Mouse (Mus musculus) liver, embryonic 13.5 days (tissue): ENCODE data around the gene Csad. TPM values are rescaled to one million over a fixed set of nuclear protein-coding genes. Genes with fewer than 3 reads are reported as not detected.
A peak's percentile ranks its signal among the peaks of the same experiment; 100 is the strongest.

Experiments used
- ATAC-seq: fragments of 200-750 bp; cut with Nextera tagmentation; 2 replicates; pipeline ENCODE4 v1.8.0; 2017; ENCODE audit warnings: low read depth, mild to moderate bottlenecking, moderate number of reproducible peaks, moderate library complexity
- DNase-seq: peaks from one replicate; pipeline ENCODE4 v3.0.0; 2022
- H3K27ac ChIP-seq: fragments of 300-500 bp; sonication (generic); 2 replicates; pipeline ENCODE4 v1.5.1; 2015; ENCODE audit warnings: moderate library complexity, mild to moderate bottlenecking, inconsistent platforms
- H3K27me3 ChIP-seq: fragments of 300-500 bp; sonication (generic); 2 replicates; pipeline ENCODE4 v1.6.1; 2015; ENCODE audit warnings: mild to moderate bottlenecking, inconsistent platforms
- H3K36me3 ChIP-seq: fragments of 300-500 bp; sonication (generic); 2 replicates; pipeline ENCODE4 v1.6.1; 2015; ENCODE audit warnings: mild to moderate bottlenecking, inconsistent platforms
- H3K4me1 ChIP-seq: fragments of 300-500 bp; sonication (generic); replicated peaks from 2 replicates; pipeline ENCODE4 v1.6.1; 2015; ENCODE audit warnings: inconsistent platforms
- H3K4me2 ChIP-seq: fragments of 300-500 bp; sonication (generic); 2 replicates; pipeline ENCODE4 v1.6.1; 2015; ENCODE audit warnings: inconsistent platforms, mild to moderate bottlenecking, moderate library complexity
- H3K4me3 ChIP-seq: fragments of 300-500 bp; sonication (generic); replicated peaks from 2 replicates; pipeline ENCODE4 v1.5.1; 2015; ENCODE audit warnings: mild to moderate bottlenecking, inconsistent platforms
- H3K9ac ChIP-seq: fragments of 300-500 bp; sonication (generic); 2 replicates; pipeline ENCODE4 v1.6.1; 2015; ENCODE audit warnings: mild to moderate bottlenecking, inconsistent platforms
- H3K9me3 ChIP-seq: fragments of 300-500 bp; sonication (generic); replicated peaks from 2 replicates; pipeline ENCODE4 v1.6.1; 2016; ENCODE audit warnings: inconsistent platforms
- WGBS: fragments of 180-500 bp; shearing (Covaris S2); methylation state at CpG from one replicate; pipeline ENCODE4 v1.1.7; 2015; ENCODE audit not compliant: insufficient replicate concordance; 5-methylcytosine and 5-hydroxymethylcytosine counted together
- polyA plus RNA-seq: library from polyadenylated mRNA; unstranded; fragments of >200 nt; fragmentation: Nextera tagmentation; extraction: Ambion mirVana; gene quantifications from 2 replicates; pipeline ENCODE4 v1.2.1, GENCODE M21; 2015

Csad gene
- polyA plus RNA-seq, 1 experiment from 2014 or later, result 22.0 TPM

- no peak for ATAC-seq
Measured at GRCm38 (mm10) chr15:102244306-102245191, 40.0 kb upstream of the Csad start.

GRCm38 (mm10) chr15:102243229-102244190 lies 39.0 kb upstream of the Csad start:
- Histone ChIP-seq H3K36me3 (no peaks in the 10 kb centered on the region), H3K4me3 (peak overlapping the region; percentile 3; the same call in 1 of the 2 replicates), H3K27me3 (peaks cover 88% of the 10 kb centered on the region), H3K9ac (0 out of 2 replicates have a peak overlapping the region, but pooled peaks have one; percentile 2), H3K4me2 (peak overlapping the region; percentile 34), H3K9me3 (no peaks in the 10 kb centered on the region), H3K27ac (peak overlapping the region; percentile 41), H3K4me1 (peaks cover 54% of the 10 kb centered on the region)
- DNase-seq (peak; percentile 37), ATAC-seq (no peak)
- 11% methylated on average over 22 of the region's 22 CpGs for WGBS

More at GRCm38 (mm10) chr15:102244306-102245191, 40.0 kb upstream of the Csad start:
- DNase-seq, result no peak
- H3K4me1 ChIP-seq, result peaks cover 62% of the 10 kb centered on the region
- H3K4me3 ChIP-seq, result peak overlapping the region; percentile 58
- H3K9ac ChIP-seq, result peak overlapping the region; percentile 8; the same call in 1 of the 2 replicates
- no peaks in the 10 kb centered on the region for H3K9me3 ChIP-seq
- H3K36me3 ChIP-seq, result no peaks in the 10 kb centered on the region
- H3K4me2 ChIP-seq, result peak overlapping the region; percentile 75
- peaks cover 96% of the 10 kb centered on the region for H3K27me3 ChIP-seq
- H3K27ac ChIP-seq, result peak overlapping the region; percentile 41
- 34% methylated on average over 19 of the region's 19 CpGs for WGBS

- ATAC-seq (no peak), DNase-seq (no peak)
- peak overlapping the region; percentile 34; the same call in 1 of the 2 replicates for H3K4me2 ChIP-seq
- 0 out of 2 replicates have a peak overlapping the region, but pooled peaks have one; percentile 10 for H3K27ac ChIP-seq
- WGBS, result 56% methylated on average over 12 of the region's 12 CpGs
- peaks cover 79% of the 10 kb centered on the region for H3K27me3 ChIP-seq
- peaks cover 48% of the 10 kb centered on the region for H3K4me1 ChIP-seq
- H3K9me3 ChIP-seq, result no peaks in the 10 kb centered on the region
- no peak overlapping the region for H3K9ac ChIP-seq
- no peaks in the 10 kb centered on the region for H3K36me3 ChIP-seq
- no peak overlapping the region for H3K4me3 ChIP-seq
Measured at GRCm38 (mm10) chr15:102242404-102243228, 38.1 kb upstream of the Csad start.

- peak; percentile 37; the same call in 1 of the 2 replicates for ATAC-seq
- Histone ChIP-seq H3K27me3 (peaks cover 59% of the 10 kb centered on the region), H3K27ac (peak overlapping the region; percentile 4; the same call in 1 of the 2 replicates), H3K9me3 (no peaks in the 10 kb centered on the region), H3K4me3 (no peak overlapping the region), H3K9ac (no peak overlapping the region), H3K4me1 (peaks cover 37% of the 10 kb centered on the region), H3K36me3 (no peaks in the 10 kb centered on the region), H3K4me2 (no peak overlapping the region)
- no peak for DNase-seq
- 49% methylated on average over 4 of the region's 4 CpGs for WGBS
Measured at GRCm38 (mm10) chr15:102240607-102241006, 36.1 kb upstream of the Csad start.

- no peak for DNase-seq
- H3K36me3 ChIP-seq, result no peaks in the 10 kb centered on the region
- H3K4me2 ChIP-seq, result no peak overlapping the region
- WGBS, result 67% methylated on average over 11 of the region's 11 CpGs
- H3K9me3 ChIP-seq, result no peaks in the 10 kb centered on the region
- ATAC-seq, result no peak
- H3K4me1 ChIP-seq, result peaks cover 37% of the 10 kb centered on the region
- H3K27ac ChIP-seq, result no peak overlapping the region
- no peak overlapping the region for H3K4me3 ChIP-seq
- H3K9ac ChIP-seq, result no peak overlapping the region
- H3K27me3 ChIP-seq, result peaks cover 51% of the 10 kb centered on the region
Measured at GRCm38 (mm10) chr15:102239851-102240250, 35.3 kb upstream of the Csad start.

- no peak overlapping the region for H3K4me3 ChIP-seq
- H3K36me3 ChIP-seq, result no peaks in the 10 kb centered on the region
- H3K4me2 ChIP-seq, result no peak overlapping the region
- 9% methylated on average over 9 of the region's 9 CpGs for WGBS
- H3K27ac ChIP-seq, result no peak overlapping the region
- H3K9ac ChIP-seq, result no peak overlapping the region
- peaks cover 45% of the 10 kb centered on the region for H3K27me3 ChIP-seq
- no peaks in the 10 kb centered on the region for H3K9me3 ChIP-seq
- DNase-seq, result peak; percentile 59
- peaks cover 39% of the 10 kb centered on the region for H3K4me1 ChIP-seq
- no peak for ATAC-seq
Measured at GRCm38 (mm10) chr15:102239260-102239590, 34.7 kb upstream of the Csad start.

GRCm38 (mm10) chr15:102238543-102239259 lies 34.2 kb upstream of the Csad start:
- Histone ChIP-seq H3K4me1 (peaks cover 39% of the 10 kb centered on the region), H3K9me3 (no peaks in the 10 kb centered on the region), H3K9ac (no peak overlapping the region), H3K27me3 (peaks cover 40% of the 10 kb centered on the region), H3K4me2 (no peak overlapping the region), H3K4me3 (no peak overlapping the region), H3K36me3 (no peaks in the 10 kb centered on the region), H3K27ac (no peak overlapping the region)
- ATAC-seq (no peak), DNase-seq (no peak)
- 71% methylated on average over 14 of the region's 14 CpGs for WGBS

- Histone ChIP-seq H3K9ac (0 out of 2 replicates have a peak overlapping the region, but pooled peaks have one; percentile 33), H3K4me3 (peak overlapping the region; percentile 23), H3K36me3 (no peaks in the 10 kb centered on the region), H3K4me1 (peaks cover 55% of the 10 kb centered on the region), H3K9me3 (no peaks in the 10 kb centered on the region), H3K27me3 (peaks cover 8% of the 10 kb centered on the region; the same call in 1 of the 2 replicates), H3K27ac (no peak overlapping the region), H3K4me2 (peak overlapping the region; percentile 48)
- ATAC-seq, result peak; percentile 6; the same call in 1 of the 2 replicates
- no peak for DNase-seq
- WGBS, result 30% methylated on average over 21 of the region's 21 CpGs
Measured at GRCm38 (mm10) chr15:102235371-102236027, 31.0 kb upstream of the Csad start.

- H3K27me3 ChIP-seq, result no peaks in the 10 kb centered on the region
- no peaks in the 10 kb centered on the region for H3K9me3 ChIP-seq
- H3K4me2 ChIP-seq, result peak overlapping the region; percentile 21; the same call in 1 of the 2 replicates
- DNase-seq (no peak), ATAC-seq (no peak)
- no peaks in the 10 kb centered on the region for H3K36me3 ChIP-seq
- no peak overlapping the region for H3K4me3 ChIP-seq
- WGBS, result 10% methylated on average over 2 of the region's 2 CpGs
- no peak overlapping the region for H3K9ac ChIP-seq
- H3K27ac ChIP-seq, result peak overlapping the region; percentile 19; the same call in 1 of the 2 replicates
- peaks cover 58% of the 10 kb centered on the region for H3K4me1 ChIP-seq
Measured at GRCm38 (mm10) chr15:102233896-102234295, 29.4 kb upstream of the Csad start.
